Mouse (Mus musculus) bone marrow, adult 2 months (tissue): ENCODE measurements at regions not wholly inside any gene's neighbourhood (a gene's known extent, or its start where the extent isn't known, plus 50 kb on each side); places are given as distances from the start of the nearest gene placed in this dataset.

ENCODE experiments used
- H3K27ac ChIP-seq: fragments of 200-500 bp; 2 replicates; pipeline ENCODE4 v1.5.1; 2012; ENCODE audit warnings: low read depth, mild to moderate bottlenecking, control low read depth, inconsistent platforms, low read length; ENCODE audit not compliant: control insufficient read depth, poor library complexity, insufficient read depth
- H3K4me1 ChIP-seq: fragments of 200-500 bp; 2 replicates; pipeline ENCODE4 v1.6.1; 2011; ENCODE audit warnings: low read length; ENCODE audit not compliant: control insufficient read depth, insufficient read depth
- H3K4me3 ChIP-seq: fragments of 200-500 bp; replicated peaks from 2 replicates; pipeline ENCODE3; 2011; ENCODE audit warnings: mild to moderate bottlenecking, low read depth, low read length, control low read depth; ENCODE audit not compliant: control insufficient read depth
- CTCF ChIP-seq: fragments of 200-500 bp; IDR thresholded peaks from 2 replicates; pipeline ENCODE4 v1.5.1; 2011; ENCODE audit warnings: low read length, control low read depth; ENCODE audit not compliant: control insufficient read depth, insufficient read depth
- POLR2A ChIP-seq: fragments of 200-500 bp; IDR thresholded peaks from 2 replicates; pipeline ENCODE4 v1.6.1; 2011; ENCODE audit warnings: low read depth, mild to moderate bottlenecking, control low read depth, low read length, borderline replicate concordance; ENCODE audit not compliant: control insufficient read depth
- WGBS: fragments of 180-500 bp; shearing (Covaris S2); methylation state at CpG from one replicate; pipeline ENCODE4 v1.1.7; 2018; 5-methylcytosine and 5-hydroxymethylcytosine counted together

- Histone ChIP-seq H3K27ac (no peak overlapping the region), H3K4me1 (no peaks in the 10 kb centered on the region), H3K4me3 (no peak overlapping the region)
- 0% methylated on average over 1 of the region's 1 CpGs for WGBS
- TF ChIP-seq POLR2A (no peak), CTCF (no peak)
Observed at GRCm38 (mm10) chr1:125241717-125242116, 193.8 kb downstream of the Actr3 start.

- H3K4me3 ChIP-seq, result no peak overlapping the region
- H3K4me1 ChIP-seq, result no peaks in the 10 kb centered on the region
- TF ChIP-seq CTCF (no peak), POLR2A (no peak)
- no peak overlapping the region for H3K27ac ChIP-seq
- 70% methylated on average over 3 of the region's 3 CpGs for WGBS
Observed at GRCm38 (mm10) chr1:125237595-125237988, 197.9 kb downstream of the Actr3 start.

GRCm38 (mm10) chr1:125236948-125237594 lies 198.5 kb downstream of the Actr3 start:
- no peak overlapping the region for H3K4me3 ChIP-seq
- TF ChIP-seq POLR2A (no peak), CTCF (no peak)
- 84% methylated on average over 10 of the region's 10 CpGs for WGBS
- H3K4me1 ChIP-seq, result no peaks in the 10 kb centered on the region
- no peak overlapping the region for H3K27ac ChIP-seq

GRCm38 (mm10) chr1:125234747-125235146 lies 200.8 kb downstream of the Actr3 start:
- WGBS, result 82% methylated on average over 2 of the region's 2 CpGs
- H3K4me1 ChIP-seq, result no peaks in the 10 kb centered on the region
- no peak overlapping the region for H3K4me3 ChIP-seq
- no peak for TF ChIP-seq POLR2A
- TF ChIP-seq CTCF, result no peak
- H3K27ac ChIP-seq, result no peak overlapping the region

- WGBS, result 76% methylated on average over 10 of the region's 10 CpGs
Observed at GRCm38 (mm10) chr1:125223370-125223769, 212.2 kb downstream of the Actr3 start.

GRCm38 (mm10) chr1:125216192-125216591 lies 219.3 kb downstream of the Actr3 start:
- no peaks in the 10 kb centered on the region for H3K4me1 ChIP-seq
- WGBS, result 66% methylated on average over 6 of the region's 6 CpGs
- H3K27ac ChIP-seq, result no peak overlapping the region
- TF ChIP-seq POLR2A, result no peak
- TF ChIP-seq CTCF, result no peak
- H3K4me3 ChIP-seq, result no peak overlapping the region

More at GRCm38 (mm10) chr1:125223370-125223769, 212.2 kb downstream of the Actr3 start:
- Histone ChIP-seq H3K27ac (no peak overlapping the region), H3K4me3 (no peak overlapping the region), H3K4me1 (no peaks in the 10 kb centered on the region)
- TF ChIP-seq POLR2A, result no peak
- no peak for TF ChIP-seq CTCF

GRCm38 (mm10) chr1:125187091-125187490 lies 248.4 kb downstream of the Actr3 start:
- Histone ChIP-seq H3K27ac (no peak overlapping the region), H3K4me1 (no peaks in the 10 kb centered on the region), H3K4me3 (no peak overlapping the region)
- TF ChIP-seq CTCF (no peak), POLR2A (no peak)
- 70% methylated on average over 1 of the region's 1 CpGs for WGBS

GRCm38 (mm10) chr1:125176124-125176937 lies 259.2 kb downstream of the Actr3 start:
- no peaks in the 10 kb centered on the region for H3K4me1 ChIP-seq
- no peak for TF ChIP-seq POLR2A
- no peak for TF ChIP-seq CTCF
- 62% methylated on average over 15 of the region's 15 CpGs for WGBS
- no peak overlapping the region for H3K27ac ChIP-seq
- no peak overlapping the region for H3K4me3 ChIP-seq
